Mouse (Mus musculus): ENCODE results near the gene Akp3. TPM values are rescaled to one million over a fixed set of nuclear protein-coding genes. Genes with fewer than 3 reads are reported as not detected.
A peak's percentile ranks its signal among the peaks of the same experiment; 100 is the strongest.

The Akp3 gene
- not detected in 2 replicates for polyA plus RNA-seq (2014; fragmentation: Nextera tagmentation; extraction: Ambion mirVana)

DNA sequence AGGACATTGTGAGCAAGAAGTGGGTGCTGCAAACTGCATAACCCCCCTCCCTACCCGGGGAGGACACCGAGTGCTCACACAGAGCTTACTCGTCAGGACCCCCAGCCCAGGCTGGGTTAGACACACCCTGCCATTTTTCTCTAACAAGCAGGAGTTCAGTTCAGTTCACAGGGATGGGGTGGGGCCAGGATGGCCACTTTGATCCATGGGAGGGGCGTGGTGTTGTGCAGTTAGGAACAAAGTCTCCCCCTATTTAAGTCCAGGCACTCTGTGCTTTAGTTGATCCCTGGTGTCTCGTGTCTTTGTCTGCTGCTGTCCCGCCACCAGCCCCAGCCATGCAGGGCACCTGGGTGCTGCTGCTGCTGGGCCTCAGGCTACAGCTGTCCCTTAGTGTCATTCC, at the start of gene Akp3:
Gene Akp3, plus strand, starts transcription at position 301 of the 400 bp plus-strand sequence.
- H3K9ac ChIP-seq (ENCODE audit: low read length), result no peak within 1 kb of the TSS
- H3K4me3 ChIP-seq (ENCODE audit: low read depth, low read length), result no peak within 1 kb of the TSS
- no peaks in the 10 kb centered on the region for H3K36me3 ChIP-seq (ENCODE audit: control insufficient read depth, insufficient read depth, low read length)
- ATAC-seq (ENCODE audit: insufficient number of reproducible peaks, low FRiP score, low TSS enrichment, low read depth) (no peak), DNase-seq (ENCODE audit: low spot score) (no peak)
- 76% methylated on average over 6 of the region's 6 CpGs for WGBS
- no peaks in the 10 kb centered on the region for H3K4me1 ChIP-seq (ENCODE audit: control insufficient read depth, insufficient read depth, low read length)
- peaks cover 31% of the 10 kb centered on the region for H3K27me3 ChIP-seq (ENCODE audit: control insufficient read depth, insufficient read depth, low read length)
- H3K9me3 ChIP-seq (ENCODE audit: control insufficient read depth, low read length), result no peaks in the 10 kb centered on the region
- H3K27ac ChIP-seq (replicated peaks; ENCODE audit: low read depth, low read length), result no peak within 1 kb of the TSS
- no peak within 1 kb of the TSS for H3K4me2 ChIP-seq (ENCODE audit: low read depth, severe bottlenecking)

DNA sequence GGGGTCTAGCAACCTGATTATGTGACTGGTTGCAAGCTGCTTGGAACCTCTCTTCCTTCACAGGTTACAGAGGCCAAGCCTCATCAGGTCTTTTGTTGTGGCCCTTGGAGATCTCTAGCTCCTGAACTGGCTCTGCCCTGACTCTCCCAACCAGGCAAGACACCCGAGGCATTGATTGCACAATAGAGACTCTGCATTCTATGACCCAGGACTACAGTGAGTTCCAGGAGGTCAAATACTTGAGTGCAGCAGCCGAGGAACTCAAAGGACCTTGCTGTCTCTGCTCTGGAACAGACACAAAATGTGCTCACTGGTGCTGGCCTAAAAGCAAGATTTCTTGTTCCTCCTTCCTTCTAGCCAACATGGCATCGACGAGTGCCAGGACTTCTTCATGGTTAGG, 38.6 kb upstream of the Akp3 start:
- no peaks in the 10 kb centered on the region for H3K4me1 ChIP-seq (ENCODE audit: control insufficient read depth, insufficient read depth, low read length)
- no peak overlapping the region for H3K4me3 ChIP-seq (ENCODE audit: low read depth, low read length)
- H3K27ac ChIP-seq (replicated peaks; ENCODE audit: low read depth, low read length), result no peak overlapping the region
- WGBS, result 76% methylated on average over 4 of the region's 4 CpGs
- H3K4me2 ChIP-seq (ENCODE audit: low read depth, severe bottlenecking), result no peak overlapping the region
- no peak overlapping the region for H3K9ac ChIP-seq (ENCODE audit: low read length)
- no peaks in the 10 kb centered on the region for H3K36me3 ChIP-seq (ENCODE audit: control insufficient read depth, insufficient read depth, low read length)
- ATAC-seq (ENCODE audit: insufficient number of reproducible peaks, low FRiP score, low TSS enrichment, low read depth), result no peak
- no peaks in the 10 kb centered on the region for H3K9me3 ChIP-seq (ENCODE audit: control insufficient read depth, low read length)
- H3K27me3 ChIP-seq (ENCODE audit: control insufficient read depth, insufficient read depth, low read length), result no peaks in the 10 kb centered on the region
- DNase-seq (ENCODE audit: low spot score), result no peak

DNA sequence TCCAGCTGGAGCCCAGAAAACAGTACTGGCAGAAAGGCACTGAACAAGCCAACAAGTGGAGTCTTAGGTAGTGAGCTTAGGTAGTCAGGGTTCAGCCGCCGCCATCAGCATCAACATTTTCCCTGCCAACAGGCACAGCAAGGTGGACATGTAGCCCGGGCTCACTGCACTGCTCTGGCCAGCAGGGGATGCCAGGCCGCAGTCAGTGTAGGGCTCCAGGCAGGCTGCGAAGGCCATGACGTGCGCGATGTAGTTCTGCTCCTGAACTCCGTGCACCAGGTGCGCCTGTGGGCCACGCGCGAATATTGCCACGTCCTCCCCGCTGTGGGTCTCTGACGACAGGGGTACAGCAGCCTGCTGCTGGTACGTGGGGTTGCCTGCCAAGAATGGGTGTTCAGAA, 37.8 kb upstream of the Akp3 start:
- peak; percentile 26 for DNase-seq (ENCODE audit: low spot score)
- Histone ChIP-seq H3K4me3 (ENCODE audit: low read depth, low read length) (no peak overlapping the region), H3K27ac (replicated peaks; ENCODE audit: low read depth, low read length) (no peak overlapping the region), H3K4me1 (ENCODE audit: control insufficient read depth, insufficient read depth, low read length) (no peaks in the 10 kb centered on the region), H3K27me3 (ENCODE audit: control insufficient read depth, insufficient read depth, low read length) (no peaks in the 10 kb centered on the region), H3K9me3 (ENCODE audit: control insufficient read depth, low read length) (no peaks in the 10 kb centered on the region), H3K4me2 (ENCODE audit: low read depth, severe bottlenecking) (no peak overlapping the region), H3K9ac (ENCODE audit: low read length) (no peak overlapping the region), H3K36me3 (ENCODE audit: control insufficient read depth, insufficient read depth, low read length) (no peaks in the 10 kb centered on the region)
- WGBS, result 69% methylated on average over 17 of the region's 17 CpGs
- ATAC-seq (ENCODE audit: insufficient number of reproducible peaks, low FRiP score, low TSS enrichment, low read depth), result no peak; the same call in 1 of the 2 replicates

DNA sequence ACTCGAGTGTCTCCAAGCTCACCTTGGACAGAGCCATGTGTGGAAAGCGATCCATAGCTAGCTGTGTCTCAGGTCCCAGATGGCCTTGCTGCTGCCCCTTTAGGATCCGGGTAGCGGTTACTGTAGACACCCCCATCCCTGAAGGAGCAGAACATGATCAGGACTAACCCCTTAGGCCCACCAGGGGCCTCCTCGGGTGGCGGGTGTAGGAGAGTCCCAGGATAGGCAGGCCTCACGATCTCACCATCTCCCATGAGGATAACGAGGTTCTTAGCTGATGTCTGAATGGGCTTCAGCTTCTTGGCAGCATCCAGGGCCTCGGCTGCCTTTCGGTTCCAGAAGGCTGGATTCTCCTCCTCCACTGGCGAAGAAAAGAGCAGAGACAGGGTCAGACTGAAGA, 35.5 kb upstream of the Akp3 start:
- no peak for ATAC-seq (ENCODE audit: insufficient number of reproducible peaks, low FRiP score, low TSS enrichment, low read depth)
- Histone ChIP-seq H3K4me2 (ENCODE audit: low read depth, severe bottlenecking) (no peak overlapping the region), H3K4me1 (ENCODE audit: control insufficient read depth, insufficient read depth, low read length) (no peaks in the 10 kb centered on the region), H3K36me3 (ENCODE audit: control insufficient read depth, insufficient read depth, low read length) (no peaks in the 10 kb centered on the region), H3K27ac (replicated peaks; ENCODE audit: low read depth, low read length) (no peak overlapping the region), H3K4me3 (ENCODE audit: low read depth, low read length) (no peak overlapping the region), H3K9ac (ENCODE audit: low read length) (no peak overlapping the region), H3K27me3 (ENCODE audit: control insufficient read depth, insufficient read depth, low read length) (no peaks in the 10 kb centered on the region), H3K9me3 (ENCODE audit: control insufficient read depth, low read length) (no peaks in the 10 kb centered on the region)
- no peak for DNase-seq (ENCODE audit: low spot score)
- 90% methylated on average over 11 of the region's 11 CpGs for WGBS

DNA sequence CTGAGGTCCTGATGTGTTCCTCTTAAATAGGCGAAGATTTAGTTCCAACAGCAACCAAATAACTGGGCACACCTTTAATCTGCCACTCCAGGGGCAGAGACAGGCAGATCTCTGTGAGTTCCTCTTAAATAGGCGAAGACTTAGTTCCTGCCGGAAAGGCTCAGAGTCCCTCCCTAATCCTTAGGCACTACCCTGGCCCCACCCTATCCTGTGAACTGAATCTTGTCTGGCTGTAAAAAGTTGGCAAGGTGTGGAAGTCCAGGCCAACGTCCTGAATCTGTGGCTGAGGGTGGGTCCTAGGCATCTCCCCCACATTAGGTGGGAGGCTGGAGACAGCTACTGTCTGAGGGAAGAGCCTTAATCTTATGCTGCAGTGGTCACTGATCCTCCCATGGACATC, 34.9 kb upstream of the Akp3 start, which contains the start of gene Alppl2:
Gene Alppl2, minus strand, starts transcription at position 101 of the 400 bp plus-strand sequence.
- 87% methylated on average over 4 of the region's 4 CpGs for WGBS
- ATAC-seq (ENCODE audit: insufficient number of reproducible peaks, low FRiP score, low TSS enrichment, low read depth), result no peak

DNA sequence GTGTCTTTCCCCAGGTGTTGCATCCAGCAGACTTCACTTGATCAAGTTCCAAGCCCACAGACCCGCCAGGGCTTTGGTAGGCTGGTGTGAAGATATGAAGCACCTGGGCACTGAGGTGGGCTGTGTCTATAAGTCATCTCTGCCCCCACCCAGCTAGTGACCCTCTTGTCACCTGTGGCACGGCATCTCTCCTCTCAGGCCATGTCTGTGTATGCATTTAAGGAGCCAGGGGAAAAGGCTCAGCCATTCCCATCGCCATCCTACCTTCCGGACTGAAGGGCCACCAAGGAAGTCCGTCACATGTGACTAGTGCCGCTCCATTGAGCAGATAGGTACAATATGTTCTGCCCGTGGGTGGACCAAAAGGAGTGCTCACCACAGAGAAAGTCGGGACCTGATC, 29.1 kb upstream of the Akp3 start:
- DNase-seq (ENCODE audit: low spot score) (no peak), ATAC-seq (ENCODE audit: insufficient number of reproducible peaks, low FRiP score, low TSS enrichment, low read depth) (no peak)
- H3K4me1 ChIP-seq (ENCODE audit: control insufficient read depth, insufficient read depth, low read length), result no peaks in the 10 kb centered on the region
- H3K9ac ChIP-seq (ENCODE audit: low read length), result no peak overlapping the region
- WGBS, result 89% methylated on average over 8 of the region's 8 CpGs
- H3K4me3 ChIP-seq (ENCODE audit: low read depth, low read length), result no peak overlapping the region
- H3K4me2 ChIP-seq (ENCODE audit: low read depth, severe bottlenecking), result no peak overlapping the region
- H3K36me3 ChIP-seq (ENCODE audit: control insufficient read depth, insufficient read depth, low read length), result no peaks in the 10 kb centered on the region
- H3K27me3 ChIP-seq (ENCODE audit: control insufficient read depth, insufficient read depth, low read length), result no peaks in the 10 kb centered on the region
- no peak overlapping the region for H3K27ac ChIP-seq (replicated peaks; ENCODE audit: low read depth, low read length)
- no peaks in the 10 kb centered on the region for H3K9me3 ChIP-seq (ENCODE audit: control insufficient read depth, low read length)

More for the DNA sequence above, 34.9 kb upstream of the Akp3 start, which contains the start of gene Alppl2:
- no peaks in the 10 kb centered on the region for H3K9me3 ChIP-seq (ENCODE audit: control insufficient read depth, low read length)
- no peak within 1 kb of the TSS for H3K4me3 ChIP-seq (ENCODE audit: low read depth, low read length)
- H3K4me1 ChIP-seq (ENCODE audit: control insufficient read depth, insufficient read depth, low read length), result no peaks in the 10 kb centered on the region
- no peak within 1 kb of the TSS for H3K9ac ChIP-seq (ENCODE audit: low read length)
- H3K36me3 ChIP-seq (ENCODE audit: control insufficient read depth, insufficient read depth, low read length), result no peaks in the 10 kb centered on the region
- no peak within 1 kb of the TSS for H3K4me2 ChIP-seq (ENCODE audit: low read depth, severe bottlenecking)
- H3K27ac ChIP-seq (replicated peaks; ENCODE audit: low read depth, low read length), result no peak within 1 kb of the TSS
- no peak for DNase-seq (ENCODE audit: low spot score)
- H3K27me3 ChIP-seq (ENCODE audit: control insufficient read depth, insufficient read depth, low read length), result no peaks in the 10 kb centered on the region

DNA sequence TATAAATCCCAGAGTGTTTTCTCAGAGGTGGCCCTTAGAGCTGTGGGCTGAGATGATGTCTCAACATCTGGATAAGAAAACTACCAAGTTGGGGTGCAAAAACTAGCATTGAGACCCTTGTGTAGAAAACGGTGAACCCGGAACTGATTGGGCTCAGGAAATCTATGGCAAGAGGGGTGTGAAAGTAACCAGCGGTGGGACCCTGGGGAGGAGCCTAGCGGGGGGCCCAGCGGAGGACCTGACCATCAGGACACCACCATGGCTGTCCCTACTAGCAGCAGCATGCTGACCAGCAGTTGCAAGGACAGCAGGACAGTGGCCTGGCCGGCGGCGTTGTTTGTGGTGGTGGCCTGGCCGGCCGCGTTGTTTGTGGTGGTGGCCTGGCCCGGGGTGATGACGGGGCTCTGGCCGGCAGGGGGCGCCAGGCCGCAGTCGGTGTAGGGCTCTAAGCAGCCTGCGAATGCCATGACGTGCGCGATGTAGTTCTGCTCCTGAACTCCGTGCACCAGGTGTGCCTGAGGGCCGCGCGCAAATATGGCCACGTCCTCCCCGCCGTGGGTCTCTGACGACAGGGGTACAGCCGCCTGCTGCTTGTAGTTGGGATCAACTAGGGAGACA, 26.3 kb upstream of the Akp3 start:
- Histone ChIP-seq H3K9ac (ENCODE audit: low read length) (no peak overlapping the region), H3K4me1 (ENCODE audit: control insufficient read depth, insufficient read depth, low read length) (no peaks in the 10 kb centered on the region), H3K4me2 (ENCODE audit: low read depth, severe bottlenecking) (peak overlapping the region; percentile 19; the same call in 1 of the 2 replicates), H3K27ac (replicated peaks; ENCODE audit: low read depth, low read length) (no peak overlapping the region), H3K4me3 (ENCODE audit: low read depth, low read length) (no peak overlapping the region), H3K27me3 (ENCODE audit: control insufficient read depth, insufficient read depth, low read length) (no peaks in the 10 kb centered on the region), H3K9me3 (ENCODE audit: control insufficient read depth, low read length) (no peaks in the 10 kb centered on the region), H3K36me3 (ENCODE audit: control insufficient read depth, insufficient read depth, low read length) (no peaks in the 10 kb centered on the region)
- DNase-seq (ENCODE audit: low spot score) (peak; percentile 83), ATAC-seq (ENCODE audit: insufficient number of reproducible peaks, low FRiP score, low TSS enrichment, low read depth) (peak; percentile 71; the same call in 1 of the 2 replicates)
- 11% methylated on average over 30 of the region's 30 CpGs for WGBS

DNA sequence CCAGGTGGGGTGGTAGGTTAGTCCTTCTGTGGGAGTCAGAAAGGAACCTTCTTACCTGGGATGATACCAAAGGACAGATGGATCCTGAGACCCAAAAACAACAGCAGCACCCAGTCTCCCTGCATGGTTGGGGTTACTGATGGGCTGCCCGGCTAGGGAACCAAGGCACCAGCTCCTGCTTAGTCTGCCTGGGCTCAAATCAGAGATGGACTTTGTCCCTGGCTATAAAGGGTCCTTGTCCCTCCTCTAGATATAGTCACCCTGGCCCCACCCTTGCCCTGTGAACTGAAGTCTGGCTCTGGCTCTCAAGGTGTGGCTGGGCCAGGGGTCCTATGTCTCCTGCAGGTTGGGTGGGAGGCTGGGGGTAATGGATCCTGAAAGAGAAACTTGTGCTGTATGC, 23.4 kb upstream of the Akp3 start, which contains the start of gene Alpi:
Gene Alpi, minus strand, starts transcription at position 196 of the 400 bp plus-strand sequence.
- Histone ChIP-seq H3K9ac (ENCODE audit: low read length) (no peak within 1 kb of the TSS), H3K36me3 (ENCODE audit: control insufficient read depth, insufficient read depth, low read length) (no peaks in the 10 kb centered on the region), H3K4me3 (ENCODE audit: low read depth, low read length) (no peak within 1 kb of the TSS), H3K27ac (replicated peaks; ENCODE audit: low read depth, low read length) (no peak within 1 kb of the TSS), H3K4me2 (ENCODE audit: low read depth, severe bottlenecking) (no peak within 1 kb of the TSS), H3K4me1 (ENCODE audit: control insufficient read depth, insufficient read depth, low read length) (no peaks in the 10 kb centered on the region), H3K9me3 (ENCODE audit: control insufficient read depth, low read length) (no peaks in the 10 kb centered on the region), H3K27me3 (ENCODE audit: control insufficient read depth, insufficient read depth, low read length) (no peaks in the 10 kb centered on the region)
- DNase-seq (ENCODE audit: low spot score) (no peak), ATAC-seq (ENCODE audit: insufficient number of reproducible peaks, low FRiP score, low TSS enrichment, low read depth) (no peak)
- WGBS, result 87% methylated on average over 1 of the region's 1 CpGs

DNA sequence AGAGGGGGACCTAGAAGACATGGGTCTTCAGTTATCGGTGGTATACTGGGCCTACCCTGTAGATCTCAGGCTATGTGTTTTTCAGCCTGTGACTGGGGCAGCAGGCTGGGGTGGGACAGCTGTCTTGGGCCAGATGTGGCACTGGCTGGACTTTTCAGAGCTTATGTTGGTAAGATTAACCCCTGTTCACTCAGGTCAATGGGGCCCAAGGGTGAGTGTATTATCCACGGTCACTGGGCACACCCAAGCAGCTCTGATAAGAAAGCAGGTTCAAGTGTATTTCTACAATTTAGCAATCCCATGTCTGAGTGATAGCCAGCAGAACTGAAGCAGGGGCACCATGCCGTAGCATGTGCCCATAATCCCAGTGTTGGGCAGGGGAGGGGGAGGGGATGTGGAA, 22.7 kb upstream of the Akp3 start:
- H3K9me3 ChIP-seq (ENCODE audit: control insufficient read depth, low read length), result no peaks in the 10 kb centered on the region
- no peak for ATAC-seq (ENCODE audit: insufficient number of reproducible peaks, low FRiP score, low TSS enrichment, low read depth)
- 84% methylated on average over 3 of the region's 3 CpGs for WGBS
- DNase-seq (ENCODE audit: low spot score), result no peak
- no peak overlapping the region for H3K4me3 ChIP-seq (ENCODE audit: low read depth, low read length)
- no peaks in the 10 kb centered on the region for H3K36me3 ChIP-seq (ENCODE audit: control insufficient read depth, insufficient read depth, low read length)
- no peaks in the 10 kb centered on the region for H3K4me1 ChIP-seq (ENCODE audit: control insufficient read depth, insufficient read depth, low read length)
- H3K4me2 ChIP-seq (ENCODE audit: low read depth, severe bottlenecking), result no peak overlapping the region
- H3K9ac ChIP-seq (ENCODE audit: low read length), result no peak overlapping the region
- no peak overlapping the region for H3K27ac ChIP-seq (replicated peaks; ENCODE audit: low read depth, low read length)
- H3K27me3 ChIP-seq (ENCODE audit: control insufficient read depth, insufficient read depth, low read length), result no peaks in the 10 kb centered on the region
